Mouse (Mus musculus) frontal cortex, postnatal 14 days (tissue): ENCODE measurements around the gene Myo1d.

Experiments used
- DNase-seq, 2 experiments: peaks; one replicate each; pipeline ENCODE4 v3.0.0; 2022; ENCODE audit warnings: low spot score in 2 of 2

The Myo1d gene

DNA sequence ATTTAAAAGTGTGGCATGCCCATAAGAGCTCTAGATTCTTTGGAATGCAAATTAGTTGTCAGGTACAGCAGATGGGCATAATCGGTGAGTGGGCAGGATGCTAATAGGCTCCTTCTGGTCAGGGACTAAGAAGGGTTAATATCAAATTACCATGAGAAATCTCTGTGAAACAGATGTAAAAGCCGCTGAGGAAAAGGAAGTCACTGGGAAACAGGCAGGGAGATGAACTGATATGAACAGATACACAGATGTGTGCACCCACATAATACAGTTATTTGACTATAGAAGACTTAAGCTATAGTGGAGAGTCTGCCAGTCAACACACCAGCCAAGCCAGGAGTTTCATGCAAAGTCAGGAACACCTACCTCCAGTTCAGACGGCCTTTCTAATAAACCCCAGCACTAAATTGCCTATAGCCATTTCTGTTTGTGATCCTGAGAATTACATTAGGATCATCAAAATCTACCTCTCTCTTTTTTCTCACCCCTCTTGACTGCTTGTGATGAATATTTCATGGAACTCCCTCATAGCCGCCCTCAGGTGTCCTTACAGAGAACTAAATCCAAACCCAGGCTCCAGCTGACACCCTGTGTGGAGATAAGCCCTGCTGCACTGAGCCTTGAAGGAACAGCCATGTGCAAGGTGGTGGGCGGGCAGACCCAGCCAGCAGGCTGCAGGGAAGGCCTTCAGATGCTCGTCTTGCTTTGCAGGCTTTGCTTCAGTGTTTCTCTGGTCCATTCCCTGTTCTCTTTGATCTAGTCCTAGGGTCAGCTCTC is 164.7 kb downstream of the Myo1d start:
- no peak for DNase-seq

DNA sequence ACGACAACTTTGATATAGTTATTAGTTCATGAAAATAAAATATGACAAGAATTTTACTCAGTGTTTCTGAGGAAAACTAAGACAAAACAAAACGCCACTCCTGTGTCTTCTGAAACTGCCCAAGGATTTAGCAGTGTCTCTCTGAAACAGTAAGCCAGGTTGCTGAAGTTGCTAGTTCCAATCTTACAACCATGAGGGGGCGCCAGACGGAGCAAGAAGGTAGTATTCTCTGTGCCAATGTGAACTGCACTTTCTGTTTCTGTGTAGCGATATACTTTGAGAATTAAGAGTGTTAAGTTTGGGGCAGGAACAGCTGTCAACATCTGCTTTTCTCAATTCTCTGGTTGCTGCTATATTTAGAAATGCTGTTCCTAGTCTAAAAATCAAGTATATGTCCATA is 165.4 kb downstream of the Myo1d start:
- DNase-seq, result peak in 1 of 2 experiments; percentile 57

DNA sequence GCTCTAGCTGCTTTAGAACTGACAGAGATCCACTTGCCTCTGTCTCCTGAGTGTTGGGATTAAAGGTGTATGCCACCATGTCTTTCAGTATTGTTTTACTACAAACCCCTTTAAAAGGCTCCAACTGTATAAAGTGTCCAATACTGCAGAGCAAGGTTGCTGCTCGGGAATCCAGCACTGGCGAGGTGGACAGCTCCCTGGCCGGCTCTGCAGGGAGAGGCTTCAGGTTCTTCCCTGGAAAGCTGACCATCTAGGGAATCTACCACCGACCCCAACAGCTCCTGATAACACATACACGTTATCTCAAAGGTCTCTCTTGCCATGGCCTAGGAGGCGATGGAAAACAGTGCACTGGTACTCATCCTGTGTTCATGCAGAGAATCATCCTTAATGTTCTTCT is 166.3 kb downstream of the Myo1d start:
- DNase-seq, result no peak

DNA sequence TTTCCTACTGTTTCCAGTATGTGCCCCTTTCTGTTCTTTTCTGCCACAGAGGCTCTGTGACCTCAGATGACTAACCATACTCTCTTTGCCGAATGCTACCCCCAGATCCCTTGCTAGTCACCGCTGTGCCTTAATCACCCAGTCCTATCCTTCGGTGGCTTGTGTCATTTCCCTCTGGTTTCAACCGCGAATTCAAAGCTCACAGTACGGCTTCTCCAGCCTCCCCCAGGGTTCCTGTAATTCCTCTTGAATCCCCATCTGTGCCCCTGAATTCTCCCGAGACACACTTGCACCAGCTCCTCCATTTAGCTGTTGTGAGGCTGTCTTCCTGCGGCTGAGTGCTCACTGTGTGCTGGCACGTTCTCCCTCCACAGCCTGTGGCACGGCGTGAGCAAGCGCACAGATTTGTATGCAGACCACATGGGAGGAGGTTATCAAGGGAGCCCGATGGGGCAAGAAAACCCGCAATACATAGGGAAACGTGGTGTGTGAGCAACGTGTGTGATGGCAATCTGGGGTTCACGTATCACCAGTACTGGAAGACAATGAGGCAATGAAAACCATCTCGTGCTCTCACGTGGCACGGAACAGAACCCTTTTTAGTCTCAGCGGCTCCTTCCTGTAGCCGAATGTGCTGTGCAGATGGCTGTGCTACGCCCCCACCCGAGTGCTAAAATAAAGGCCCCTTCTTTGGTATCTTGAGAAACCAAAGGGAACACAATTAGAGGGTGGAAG is 177.0 kb downstream of the Myo1d start:
- DNase-seq, result peak; percentile 79 to 87

- DNase-seq, result no peak
Observed at GRCm38 (mm10) chr11:80602041-80602458, 177.8 kb downstream of the Myo1d start.

DNA sequence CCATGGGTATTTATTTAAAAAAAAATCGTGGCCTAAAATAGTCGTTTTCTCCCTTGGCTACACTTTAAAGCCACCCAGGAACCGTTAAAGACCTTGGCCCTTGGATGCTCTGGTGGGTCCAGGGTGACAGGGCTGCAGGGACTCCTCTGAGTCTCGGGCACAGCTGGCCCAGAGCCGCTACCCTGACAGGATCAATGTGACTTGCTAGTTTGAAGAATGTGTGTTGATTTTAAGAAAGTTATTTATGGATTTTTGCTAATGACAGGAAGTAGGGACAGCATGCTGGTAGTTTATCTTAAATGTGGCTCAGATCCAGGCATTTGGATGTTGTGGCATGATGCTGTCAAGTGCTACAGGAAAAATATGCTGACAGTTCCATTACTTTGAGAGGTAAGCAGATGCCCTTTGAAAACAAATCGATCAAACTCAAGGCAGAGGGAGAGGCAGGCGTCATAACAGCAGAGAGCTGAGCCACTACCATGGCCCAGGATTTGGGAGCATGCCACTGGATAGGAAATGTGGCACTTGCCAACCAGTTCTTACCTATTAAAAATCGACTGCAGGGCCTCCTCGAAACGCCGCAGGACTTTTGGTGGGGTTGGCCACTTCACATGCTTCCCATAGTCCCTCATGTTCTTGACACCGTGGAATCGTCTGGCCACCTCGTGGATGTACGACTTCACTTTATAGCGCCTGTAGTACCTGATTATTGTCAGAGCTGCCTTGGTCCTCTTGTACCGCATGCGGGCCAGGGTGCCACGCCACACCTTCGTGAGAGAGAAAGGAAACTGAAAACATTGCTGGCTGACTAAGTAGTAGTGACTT is 178.6 kb downstream of the Myo1d start:
- no peak for DNase-seq

DNA sequence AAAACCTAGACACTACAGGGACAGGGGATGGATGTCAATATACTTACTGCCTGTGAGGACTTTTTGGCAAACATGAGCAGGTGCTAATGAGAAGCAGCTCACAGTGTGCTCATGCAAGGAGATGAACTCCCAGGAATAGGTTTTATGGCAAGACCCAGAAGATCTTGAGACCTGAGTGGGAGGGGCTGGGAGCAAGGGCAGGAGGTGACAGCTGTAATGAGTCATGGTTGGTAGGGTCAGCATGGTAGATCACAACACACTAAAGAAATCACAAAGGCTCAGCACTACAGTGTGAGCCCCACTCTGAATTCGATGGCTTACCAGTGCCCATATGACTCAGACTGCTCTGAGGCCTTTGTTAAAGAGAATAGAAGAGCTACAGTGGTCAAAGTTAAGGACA is 184.3 kb downstream of the Myo1d start:
- no peak for DNase-seq

DNA sequence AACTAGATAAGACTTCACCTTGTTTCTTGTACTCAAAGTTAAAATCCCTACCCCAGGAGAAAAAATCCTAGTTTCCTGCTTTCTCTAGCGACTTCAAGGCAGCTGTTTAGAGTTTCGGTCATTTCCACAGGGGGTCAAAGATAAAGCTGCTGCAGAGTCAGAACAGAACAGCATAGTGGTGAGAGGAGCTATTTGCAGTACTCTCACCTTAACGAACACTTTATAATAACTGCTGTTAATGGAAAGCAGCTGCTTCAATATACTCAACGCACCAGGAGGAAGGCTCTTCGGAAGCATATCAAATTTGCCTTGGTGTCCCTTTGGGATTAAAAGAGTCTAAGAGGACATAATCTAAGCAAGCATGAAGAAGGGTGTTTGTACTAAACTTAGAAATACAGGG is 190.4 kb downstream of the Myo1d start:
- DNase-seq, result no peak

- no peak for DNase-seq
Observed at GRCm38 (mm10) chr11:80585761-80586160, 194.1 kb downstream of the Myo1d start.

DNA sequence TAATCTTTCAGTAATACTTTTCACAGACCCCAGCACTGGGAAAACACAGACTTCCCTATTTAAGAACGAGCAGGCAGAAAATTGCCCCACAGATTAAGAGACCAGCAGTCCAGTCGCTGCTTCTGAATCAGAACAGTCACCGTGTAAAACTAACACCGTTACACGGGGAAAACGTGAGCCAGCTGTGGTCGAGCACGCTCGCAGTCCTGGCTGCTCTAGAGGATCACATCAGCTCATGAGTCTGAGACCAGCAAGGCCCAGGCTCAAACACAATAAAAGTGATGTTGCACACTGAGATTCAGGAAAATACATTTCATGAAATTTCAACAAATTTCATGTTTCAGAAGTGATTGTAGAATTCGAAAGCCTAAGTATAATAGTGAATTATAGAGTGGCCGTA is 194.6 kb downstream of the Myo1d start:
- DNase-seq, result no peak

DNA sequence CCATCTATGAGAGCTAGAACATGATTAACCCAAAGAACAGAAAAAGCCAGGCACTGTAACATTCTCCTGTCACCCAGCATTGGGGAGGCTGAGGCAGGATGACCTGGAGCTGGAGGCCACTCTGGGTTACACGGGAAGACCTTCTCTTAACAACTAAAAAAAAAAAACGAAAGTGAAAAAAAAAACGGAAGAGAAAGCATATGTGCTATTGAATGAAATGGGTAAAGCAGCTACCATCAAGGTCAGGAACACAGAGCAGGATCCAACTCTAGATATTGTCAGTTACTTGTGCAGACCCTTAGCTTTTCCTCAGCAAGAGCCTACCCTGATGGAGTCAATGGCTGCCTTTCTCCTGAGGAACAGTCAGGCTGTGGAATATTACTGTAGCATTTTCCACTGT is 199.3 kb downstream of the Myo1d start:
- no peak for DNase-seq

- peak; percentile 78 to 88 for DNase-seq
Observed at GRCm38 (mm10) chr11:80577747-80578640, 201.8 kb downstream of the Myo1d start.

GRCm38 (mm10) chr11:80575794-80576193 is 204.0 kb downstream of the Myo1d start:
- no peak for DNase-seq

DNA sequence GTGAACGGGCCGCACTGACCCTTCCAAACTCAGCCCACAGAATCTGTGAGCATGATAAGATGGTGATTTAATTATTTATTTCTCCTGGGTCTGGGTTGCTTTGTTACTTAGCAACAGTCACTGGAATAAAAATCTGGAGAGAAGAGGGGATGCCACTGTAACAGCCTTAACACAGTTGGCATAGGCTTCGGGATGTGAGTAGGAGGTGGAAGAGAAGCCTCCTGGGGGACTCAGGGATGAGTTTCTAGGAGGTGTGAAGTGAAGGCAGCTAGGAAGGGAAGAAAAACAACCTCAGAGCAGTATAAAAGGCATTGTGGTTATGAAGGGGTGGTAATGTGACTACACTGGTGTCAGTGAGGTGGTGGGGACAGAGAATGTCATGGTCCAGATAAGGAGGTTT is 213.5 kb downstream of the Myo1d start:
- DNase-seq, result no peak

GRCm38 (mm10) chr11:80564975-80565965 is 214.6 kb downstream of the Myo1d start:
- DNase-seq, result no peak

DNA sequence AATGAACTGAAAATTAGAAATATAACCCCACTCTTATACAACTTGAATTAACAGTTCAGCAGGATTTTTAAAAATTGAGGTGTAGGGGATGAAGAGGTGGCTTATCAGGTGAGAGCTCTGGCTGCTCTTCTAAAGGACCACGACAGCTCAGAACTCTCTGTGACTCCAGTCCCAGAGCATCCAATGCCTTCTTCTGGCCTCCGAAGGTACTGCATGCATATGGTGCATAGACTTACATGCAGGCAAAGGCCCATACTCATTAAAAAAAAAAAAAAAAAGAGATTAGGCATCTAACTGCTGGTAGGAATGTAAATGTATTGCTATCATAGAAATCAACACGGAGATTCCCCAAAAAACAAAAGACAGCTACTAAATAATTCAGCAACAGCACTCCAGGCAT is 217.3 kb downstream of the Myo1d start:
- no peak for DNase-seq

GRCm38 (mm10) chr11:80560770-80561169 is 219.1 kb downstream of the Myo1d start:
- no peak for DNase-seq

- peak in 1 of 2 experiments; percentile 29 for DNase-seq
Observed at GRCm38 (mm10) chr11:80555416-80555815, 224.4 kb downstream of the Myo1d start.

- no peak for DNase-seq
Observed at GRCm38 (mm10) chr11:80553046-80553445, 226.8 kb downstream of the Myo1d start.

DNA sequence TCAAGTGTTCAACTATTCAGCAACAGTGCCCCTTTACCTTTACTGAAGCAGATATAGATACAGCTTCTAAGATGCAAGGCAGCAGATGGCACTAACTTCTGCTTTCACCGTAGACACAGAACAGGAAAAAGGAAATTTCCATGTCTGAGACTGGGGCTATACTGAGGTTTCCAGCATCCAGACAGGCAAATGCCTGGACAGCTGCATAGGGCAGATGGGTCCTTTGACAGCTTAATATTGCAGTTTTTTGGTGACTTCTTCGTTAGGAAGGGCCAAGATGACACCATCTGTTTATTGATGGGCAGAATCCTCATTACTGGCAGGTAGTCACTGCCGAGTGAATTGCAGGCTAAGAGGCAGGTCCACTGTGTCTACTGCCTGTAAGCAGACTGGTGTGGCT is 228.2 kb downstream of the Myo1d start:
- DNase-seq, result no peak
